ENCODE assay signal across 8 mouse cellular contexts in the genomic region with DNA sequence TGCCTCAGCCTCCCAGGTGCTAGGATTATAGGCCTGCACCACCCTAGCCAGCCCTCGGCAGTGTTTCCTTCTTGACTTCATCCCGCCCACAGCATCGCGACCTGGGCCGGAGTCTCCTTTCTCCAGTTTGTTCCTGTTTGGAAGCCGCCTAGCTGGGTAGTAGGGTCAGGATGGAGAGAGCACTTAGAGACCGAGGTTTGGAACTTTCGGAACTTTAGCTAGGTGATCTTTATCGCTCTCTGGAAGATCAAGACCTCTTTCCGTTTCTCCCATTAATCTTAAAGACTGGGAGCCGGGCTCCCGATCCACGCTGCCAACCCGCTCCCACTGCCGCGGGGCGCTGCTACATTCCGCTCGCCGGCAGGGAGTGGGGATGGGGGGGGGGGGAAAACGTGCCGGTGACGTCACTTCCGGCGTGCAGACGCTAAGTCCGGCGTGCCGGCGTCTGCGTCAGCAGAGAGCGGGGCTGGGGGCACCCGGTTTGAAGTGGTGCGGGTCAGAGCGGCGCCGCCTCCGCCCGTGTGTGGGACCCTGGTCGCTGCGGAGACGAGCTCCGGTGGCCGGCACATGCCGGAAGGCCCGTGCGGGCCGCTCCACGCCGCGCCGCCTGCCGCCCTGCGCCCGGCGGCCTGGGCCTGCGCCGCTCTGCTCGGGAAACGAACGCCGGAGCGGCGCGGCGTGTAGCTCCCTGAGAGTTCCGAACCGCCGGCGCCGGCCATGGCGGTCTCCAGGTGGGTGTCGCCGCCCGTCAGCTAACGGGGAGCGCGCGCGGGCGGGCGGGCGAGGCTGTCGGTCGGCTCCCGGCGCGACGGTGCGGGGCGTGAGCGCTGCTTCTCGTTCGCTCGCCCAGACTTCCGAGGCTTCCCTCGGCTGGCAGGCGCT. TPM values are rescaled to one million over a fixed set of nuclear protein-coding genes. Genes with fewer than 3 reads are reported as not detected.
DNase-seq lines count a peak whose midpoint lies in the region; ATAC-seq and TF ChIP-seq lines count a peak whose summit lies in the region.

TSS of gene Btaf1 (plus strand) at position 409 of the 882 bp plus-strand sequence.

- H3K27ac ChIP-seq in MEL (ENCODE audit: control insufficient read depth, low read depth, low read length) = peak within 1 kb of the TSS; percentile 92
- H3K27ac ChIP-seq in forebrain, embryonic 16.5 days (ENCODE audit: low read length) = peak within 1 kb of the TSS; percentile 95
- peak within 1 kb of the TSS; percentile 98 for H3K27ac ChIP-seq in lung, postnatal 0 days (ENCODE audit: low read length)

- peak within 1 kb of the TSS; percentile 99 for H3K9ac ChIP-seq in MEL (ENCODE audit: control insufficient read depth, low read depth, low read length, poor library complexity, severe bottlenecking)
- peak within 1 kb of the TSS; percentile 92 for H3K9ac ChIP-seq in forebrain, embryonic 16.5 days (replicated peaks; ENCODE audit: low read depth, low read length)
- H3K9ac ChIP-seq in lung, postnatal 0 days (replicated peaks; ENCODE audit: low read depth) = peak within 1 kb of the TSS; percentile 92

- peak within 1 kb of the TSS; percentile 70 to 83 for H3K4me3 ChIP-seq in MEL (ENCODE audit: control insufficient read depth in 1 of 2, insufficient read depth in 1 of 2, low read depth in 2 of 2, low read length in 2 of 2)
- peak within 1 kb of the TSS; percentile 96 for H3K4me3 ChIP-seq in forebrain, embryonic 16.5 days (replicated peaks; ENCODE audit: low read length)
- peak within 1 kb of the TSS; percentile 96 for H3K4me3 ChIP-seq in lung, postnatal 0 days (ENCODE audit: low read depth, low read length)

- H3K36me3 ChIP-seq in MEL (ENCODE audit: control insufficient read depth in 1 of 2, insufficient read depth in 2 of 2, low read length in 2 of 2) = peaks cover 3 to 41% of the 10 kb centered on the region in 2 experiments
- no peaks in the 10 kb centered on the region for H3K36me3 ChIP-seq in forebrain, embryonic 16.5 days (ENCODE audit: control insufficient read depth, insufficient read depth)
- H3K36me3 ChIP-seq in lung, postnatal 0 days (ENCODE audit: insufficient read depth, low read length) = no peaks in the 10 kb centered on the region

- no peak for TF ChIP-seq CTCF in MEL (IDR thresholded peaks at IDR 0.05 in 2 of 3, conservative IDR thresholded peaks at IDR 0.05 in 1 of 3; ENCODE audit: control insufficient read depth in 1 of 3, insufficient read depth in 1 of 3, low read depth in 2 of 3, low read length in 3 of 3, poor library complexity in 1 of 3, severe bottlenecking in 1 of 3)
- peak; percentile 23; the same call in 1 of the 2 replicates for TF ChIP-seq CTCF in lung, postnatal 0 days (IDR thresholded peaks at IDR 0.05)

- peak; percentile 97 for ATAC-seq in forebrain, embryonic 16.5 days
- ATAC-seq in lung, postnatal 0 days = peak; percentile 91

- TF ChIP-seq POLR2A in MEL (IDR thresholded peaks at IDR 0.05; ENCODE audit: control insufficient read depth in 1 of 2, insufficient read depth in 1 of 2, low read depth in 1 of 2, low read length in 2 of 2, poor library complexity in 1 of 2) = peak; percentile 92 to 97

- peak within 1 kb of the TSS; percentile 84 for H3K4me2 ChIP-seq in forebrain, embryonic 16.5 days (ENCODE audit: low read length)
- H3K4me2 ChIP-seq in lung, postnatal 0 days (replicated peaks; ENCODE audit: low read depth, low read length) = peak within 1 kb of the TSS; percentile 84

- no peak for TF ChIP-seq EP300 in MEL (IDR thresholded peaks at IDR 0.05; ENCODE audit: low read depth in 1 of 2, low read length in 2 of 2)
- no peak for TF ChIP-seq EP300 in lung, postnatal 0 days (IDR thresholded peaks at IDR 0.05)

- H3K79me2 ChIP-seq in MEL (ENCODE audit: control insufficient read depth, insufficient read depth, low read length, poor library complexity) = peaks cover 50% of the 10 kb centered on the region

- TF ChIP-seq RAD21 in MEL (IDR thresholded peaks at IDR 0.05; ENCODE audit: low read depth, low read length) = no peak

- H3K9me3 ChIP-seq in MEL (replicated peaks; ENCODE audit: insufficient read depth, low read length) = no peaks in the 10 kb centered on the region
- no peaks in the 10 kb centered on the region for H3K9me3 ChIP-seq in forebrain, embryonic 16.5 days (ENCODE audit: control insufficient read depth, low read length)
- no peaks in the 10 kb centered on the region for H3K9me3 ChIP-seq in lung, postnatal 0 days (ENCODE audit: low read length)

- under 1% methylated on average over 83 of the region's 98 CpGs for WGBS in forebrain, embryonic 16.5 days
- 4% methylated on average over 65 of the region's 98 CpGs for WGBS in lung, postnatal 0 days

- no peaks in the 10 kb centered on the region for H3K27me3 ChIP-seq in MEL (ENCODE audit: control insufficient read depth in 1 of 2, insufficient read depth in 2 of 2, low read length in 2 of 2)
- no peaks in the 10 kb centered on the region for H3K27me3 ChIP-seq in forebrain, embryonic 16.5 days (replicated peaks; ENCODE audit: control insufficient read depth, insufficient read depth, low read length)
- H3K27me3 ChIP-seq in lung, postnatal 0 days (replicated peaks; ENCODE audit: insufficient read depth, low read length) = no peaks in the 10 kb centered on the region

- H3K4me1 ChIP-seq in MEL (ENCODE audit: control insufficient read depth in 1 of 2, insufficient read depth in 2 of 2, low read length in 2 of 2) = peaks cover 9 to 19% of the 10 kb centered on the region in 2 experiments
- peaks cover 17% of the 10 kb centered on the region for H3K4me1 ChIP-seq in forebrain, embryonic 16.5 days (replicated peaks; ENCODE audit: control insufficient read depth, insufficient read depth, low read length)
- H3K4me1 ChIP-seq in lung, postnatal 0 days (ENCODE audit: insufficient read depth, low read depth, low read length) = peaks cover 11% of the 10 kb centered on the region; the same call in 1 of the 2 replicates

- DNase-seq in MEL (ENCODE audit: low read depth, low spot score) = peak; percentile 94
- peak; percentile 90 to 93 for DNase-seq in cerebellum, adult 18-20 months
- peak; percentile 82 to 89 for DNase-seq in heart, postnatal 36 days
- DNase-seq in layer of hippocampus, adult 9-11 months = peak; percentile 87
- DNase-seq in lung, postnatal 0 days (ENCODE audit: low spot score) = peak; percentile 93
- peak; percentile 84 for DNase-seq in ovary, postnatal 36 days (ENCODE audit: low spot score)
- peak; percentile 83 for DNase-seq in thymus, postnatal 25 days

- intact Hi-C loops in heart, postnatal 36 days (cut with DNase I) = loop anchor here (5.0 to 10.0 kb wide), 3 partner anchors 189 to 451 kb away; partner anchors contain the start of genes Cpeb3, March5 and Ppp1r3c

TF ChIP-seq in MEL, 35 proteins besides CTCF, POLR2A, EP300 and RAD21:
- peak; percentile 84 for TF ChIP-seq POLR2AphosphoS2 (IDR thresholded peaks at IDR 0.05; ENCODE audit: low read length)
- peak; percentile 91 for TF ChIP-seq ZMIZ1 (IDR thresholded peaks at IDR 0.05; ENCODE audit: low read depth, low read length)
- TF ChIP-seq HCFC1 (IDR thresholded peaks at IDR 0.05; ENCODE audit: low read depth, low read length) = peak; percentile 86
- peak; percentile 65 for TF ChIP-seq ETS1 (IDR thresholded peaks at IDR 0.05; ENCODE audit: low read depth, low read length)
- peak; percentile 95 for TF ChIP-seq MAZ (IDR thresholded peaks at IDR 0.05; ENCODE audit: low read depth, low read length)
- TF ChIP-seq UBTF (IDR thresholded peaks at IDR 0.05; ENCODE audit: borderline replicate concordance, insufficient read depth, low read depth, low read length) = peak; percentile 34; the same call in 1 of the 2 replicates
- no peak; the same call in 1 of the 2 replicates for TF ChIP-seq KAT2A (conservative IDR thresholded peaks at IDR 0.05; ENCODE audit: low read depth, low read length)
- peak; percentile 29; the same call in 1 of the 2 replicates for TF ChIP-seq NRF1 (IDR thresholded peaks at IDR 0.05; ENCODE audit: insufficient read depth, low read depth, low read length, poor library complexity, severe bottlenecking)
- TF ChIP-seq BHLHE40 (IDR thresholded peaks at IDR 0.05; ENCODE audit: borderline replicate concordance, low read depth, low read length) = peak; percentile 97
- peak; percentile 67; the same call in 1 of the 2 replicates for TF ChIP-seq SIN3A (IDR thresholded peaks at IDR 0.05; ENCODE audit: low read length)
- peak; percentile 96 for TF ChIP-seq NELFE (IDR thresholded peaks at IDR 0.05; ENCODE audit: low read depth, low read length)
- TF ChIP-seq ELF1 (IDR thresholded peaks at IDR 0.05; ENCODE audit: low read depth, low read length) = peak; percentile 58
- peak; percentile 75 for TF ChIP-seq TCF12 (IDR thresholded peaks at IDR 0.05; ENCODE audit: low read depth, low read length)
- no peak; the same call in 1 of the 2 replicates for TF ChIP-seq MAX (IDR thresholded peaks at IDR 0.05; ENCODE audit: low read length)
- TF ChIP-seq TBP (IDR thresholded peaks at IDR 0.05; ENCODE audit: low read depth, low read length) = peak; percentile 53
- TF ChIP-seq GATA1 (IDR thresholded peaks at IDR 0.05; ENCODE audit: low read depth, low read length) = no peak
- no peak for TF ChIP-seq USF2 (IDR thresholded peaks at IDR 0.05; ENCODE audit: borderline replicate concordance in 1 of 2, insufficient read depth in 1 of 2, low read depth in 1 of 2, low read length in 2 of 2)

RNA-seq across cellular contexts. Expression of gene Btaf1, which starts in this region (rescaled TPM):
- 69.5 and 75.3 TPM in 2 replicates for total RNA-seq in MEL (2012; rRNA removed)
- 10 to 100 TPM; 40.1 to 46.1 TPM for polyA plus RNA-seq in MEL (2012; ENCODE audit: insufficient read depth in 1 of 2, insufficient read length in 2 of 2, low read depth in 1 of 2, low replicate concordance in 2 of 2, missing spikeins in 1 of 2)
- polyA plus RNA-seq in forebrain, embryonic 16.5 days (2015; fragmentation: Nextera tagmentation; extraction: Ambion mirVana) = 12.3 TPM in 2 replicates
- 10 to 100 TPM; 10.3 to 10.9 TPM for total RNA-seq in heart, postnatal 36 days (2021)
- 6.4 and 7.2 TPM in 2 replicates for polyA plus RNA-seq in lung, postnatal 0 days (2015; fragmentation: Nextera tagmentation; extraction: Ambion mirVana)

Comparison
In these comparisons a context has a peak if more than half of its experiments do, and no peak if none do; other contexts are left out.
1. Peak in every context shown above with its lines: DNase-seq, ATAC-seq, H3K4me3 ChIP-seq and H3K27ac ChIP-seq.